Mouse (Mus musculus) hindbrain, embryonic 16.5 days (tissue): ENCODE measurements at regions not wholly inside any gene's neighbourhood (a gene's known extent, or its start where the extent isn't known, plus 50 kb on each side); places are given as distances from the start of the nearest gene placed in this dataset.

ENCODE experiments used
- ATAC-seq: fragments of 200-750 bp; cut with Nextera tagmentation; 2 replicates; pipeline ENCODE4 v1.8.0; 2017; ENCODE audit warnings: moderate TSS enrichment, moderate library complexity
- H3K27ac ChIP-seq: fragments of 300-500 bp; sonication (generic); 2 replicates; pipeline ENCODE4 v1.5.1; 2014; ENCODE audit warnings: low read depth, mild to moderate bottlenecking, control low read depth, low read length, moderate library complexity
- H3K27me3 ChIP-seq: fragments of 300-500 bp; sonication (generic); replicated peaks from 2 replicates; pipeline ENCODE4 v1.6.1; 2014; ENCODE audit warnings: low read length; ENCODE audit not compliant: control insufficient read depth, insufficient read depth
- H3K36me3 ChIP-seq: fragments of 300-500 bp; sonication (generic); 2 replicates; pipeline ENCODE4 v1.6.1; 2014; ENCODE audit warnings: mild to moderate bottlenecking, low read length, moderate library complexity, mixed read lengths; ENCODE audit not compliant: control insufficient read depth, insufficient read depth
- H3K4me1 ChIP-seq: fragments of 300-500 bp; sonication (generic); 2 replicates; pipeline ENCODE4 v1.6.1; 2014; ENCODE audit warnings: low read depth, low read length; ENCODE audit not compliant: control insufficient read depth, insufficient read depth
- H3K4me2 ChIP-seq: fragments of 300-500 bp; sonication (generic); 2 replicates; pipeline ENCODE4 v1.6.1; 2014; ENCODE audit warnings: mild to moderate bottlenecking, low read length, control low read depth, moderate library complexity
- H3K4me3 ChIP-seq: fragments of 300-500 bp; sonication (generic); 2 replicates; pipeline ENCODE4 v1.5.1; 2014; ENCODE audit warnings: mild to moderate bottlenecking, low read length, control low read depth, moderate library complexity
- H3K9ac ChIP-seq: fragments of 300-500 bp; sonication (generic); 2 replicates; pipeline ENCODE4 v1.6.1; 2014; ENCODE audit warnings: low read depth, mild to moderate bottlenecking, control low read depth, low read length, moderate library complexity
- H3K9me3 ChIP-seq: fragments of 300-500 bp; sonication (generic); 2 replicates; pipeline ENCODE4 v1.6.1; 2014; ENCODE audit warnings: mild to moderate bottlenecking, low read length, moderate library complexity; ENCODE audit not compliant: control insufficient read depth
- WGBS: fragments of 180-500 bp; shearing (Covaris S2); extraction: QIAGEN DNeasy Blood & Tissue Kit; methylation state at CpG from one replicate; pipeline ENCODE4 v1.1.7; 2014; 5-methylcytosine and 5-hydroxymethylcytosine counted together

- Histone ChIP-seq H3K4me3 (no peak overlapping the region), H3K4me1 (no peaks in the 10 kb centered on the region), H3K9ac (no peak overlapping the region), H3K36me3 (no peaks in the 10 kb centered on the region), H3K4me2 (no peak overlapping the region), H3K27me3 (no peaks in the 10 kb centered on the region), H3K27ac (no peak overlapping the region), H3K9me3 (no peaks in the 10 kb centered on the region)
- 86% methylated on average over 2 of the region's 2 CpGs for WGBS
- no peak for ATAC-seq
Measured at GRCm38 (mm10) chr10:115025950-115026349, 158.9 kb downstream of the Tph2 start.

- no peaks in the 10 kb centered on the region for H3K36me3 ChIP-seq
Measured at GRCm38 (mm10) chr10:115019443-115019842, 165.4 kb downstream of the Tph2 start.

GRCm38 (mm10) chr10:115013491-115014001 lies 171.3 kb downstream of the Tph2 start:
- Histone ChIP-seq H3K4me1 (peaks cover 3% of the 10 kb centered on the region; the same call in 1 of the 2 replicates), H3K4me3 (0 out of 2 replicates have a peak overlapping the region, but pooled peaks have one; percentile 1), H3K36me3 (no peaks in the 10 kb centered on the region), H3K9ac (no peak overlapping the region), H3K9me3 (no peaks in the 10 kb centered on the region), H3K27ac (peak overlapping the region; percentile 60), H3K4me2 (peak overlapping the region; percentile 46), H3K27me3 (no peaks in the 10 kb centered on the region)
- peak; percentile 77 for ATAC-seq
- 16% methylated on average over 11 of the region's 11 CpGs for WGBS

More at GRCm38 (mm10) chr10:115019443-115019842, 165.4 kb downstream of the Tph2 start:
- no peak overlapping the region for H3K4me3 ChIP-seq
- no peaks in the 10 kb centered on the region for H3K27me3 ChIP-seq
- peak; percentile 89 for ATAC-seq
- H3K27ac ChIP-seq: no peak overlapping the region
- H3K4me2 ChIP-seq: no peak overlapping the region
- WGBS: 57% methylated on average over 9 of the region's 9 CpGs
- no peaks in the 10 kb centered on the region for H3K4me1 ChIP-seq
- H3K9me3 ChIP-seq: no peaks in the 10 kb centered on the region
- H3K9ac ChIP-seq: no peak overlapping the region

GRCm38 (mm10) chr10:115012922-115013321 lies 171.9 kb downstream of the Tph2 start:
- no peak overlapping the region for H3K27ac ChIP-seq
- H3K9ac ChIP-seq: no peak overlapping the region
- ATAC-seq: peak; percentile 85

GRCm38 (mm10) chr10:115012316-115012715 lies 172.5 kb downstream of the Tph2 start:
- WGBS: 50% methylated on average over 7 of the region's 7 CpGs
- H3K9ac ChIP-seq: no peak overlapping the region
- no peak for ATAC-seq
- H3K9me3 ChIP-seq: no peaks in the 10 kb centered on the region
- no peak overlapping the region for H3K4me2 ChIP-seq
- no peak overlapping the region; the same call in 1 of the 2 replicates for H3K27ac ChIP-seq
- H3K4me3 ChIP-seq: no peak overlapping the region
- peaks cover 3% of the 10 kb centered on the region; the same call in 1 of the 2 replicates for H3K4me1 ChIP-seq
- no peaks in the 10 kb centered on the region for H3K36me3 ChIP-seq
- H3K27me3 ChIP-seq: no peaks in the 10 kb centered on the region

More at GRCm38 (mm10) chr10:115012922-115013321, 171.9 kb downstream of the Tph2 start:
- no peak overlapping the region for H3K4me3 ChIP-seq
- H3K27me3 ChIP-seq: no peaks in the 10 kb centered on the region
- peaks cover 3% of the 10 kb centered on the region; the same call in 1 of the 2 replicates for H3K4me1 ChIP-seq
- H3K36me3 ChIP-seq: no peaks in the 10 kb centered on the region
- peak overlapping the region; percentile 46; the same call in 1 of the 2 replicates for H3K4me2 ChIP-seq
- H3K9me3 ChIP-seq: no peaks in the 10 kb centered on the region
- 44% methylated on average over 6 of the region's 6 CpGs for WGBS

- H3K4me1 ChIP-seq: peaks cover 3% of the 10 kb centered on the region; the same call in 1 of the 2 replicates
- H3K9ac ChIP-seq: no peak overlapping the region
- no peaks in the 10 kb centered on the region for H3K36me3 ChIP-seq
- no peak overlapping the region for H3K4me2 ChIP-seq
- H3K9me3 ChIP-seq: no peaks in the 10 kb centered on the region
- no peak for ATAC-seq
- H3K27me3 ChIP-seq: no peaks in the 10 kb centered on the region
- no peak overlapping the region for H3K27ac ChIP-seq
- WGBS: 81% methylated on average over 3 of the region's 3 CpGs
- H3K4me3 ChIP-seq: no peak overlapping the region
Measured at GRCm38 (mm10) chr10:115011911-115012310, 172.9 kb downstream of the Tph2 start.

- H3K27ac ChIP-seq: no peak overlapping the region
- H3K36me3 ChIP-seq: no peaks in the 10 kb centered on the region
- H3K27me3 ChIP-seq: no peaks in the 10 kb centered on the region
- no peak overlapping the region for H3K4me3 ChIP-seq
- ATAC-seq: no peak
- WGBS: 76% methylated on average over 3 of the region's 3 CpGs
- H3K4me1 ChIP-seq: no peaks in the 10 kb centered on the region
- H3K9ac ChIP-seq: no peak overlapping the region
- H3K4me2 ChIP-seq: no peak overlapping the region
- H3K9me3 ChIP-seq: no peaks in the 10 kb centered on the region
Measured at GRCm38 (mm10) chr10:114996400-114996799, 188.4 kb downstream of the Tph2 start.

- Histone ChIP-seq H3K27ac (no peak overlapping the region), H3K9me3 (no peaks in the 10 kb centered on the region), H3K9ac (no peak overlapping the region), H3K36me3 (no peaks in the 10 kb centered on the region), H3K4me3 (no peak overlapping the region), H3K4me2 (no peak overlapping the region), H3K27me3 (no peaks in the 10 kb centered on the region), H3K4me1 (no peaks in the 10 kb centered on the region)
- ATAC-seq: no peak
- WGBS: 70% methylated on average over 3 of the region's 3 CpGs
Measured at GRCm38 (mm10) chr10:114995211-114995908, 189.5 kb downstream of the Tph2 start.

GRCm38 (mm10) chr10:114988453-114989226 lies 186.5 kb upstream of the Trhde start:
- no peak overlapping the region for H3K4me3 ChIP-seq
- no peaks in the 10 kb centered on the region for H3K36me3 ChIP-seq
- no peak overlapping the region for H3K9ac ChIP-seq
- H3K9me3 ChIP-seq: no peaks in the 10 kb centered on the region
- 94% methylated on average over 8 of the region's 8 CpGs for WGBS
- H3K4me1 ChIP-seq: no peaks in the 10 kb centered on the region
- no peak overlapping the region for H3K4me2 ChIP-seq
- no peaks in the 10 kb centered on the region for H3K27me3 ChIP-seq
- ATAC-seq: no peak
- no peak overlapping the region for H3K27ac ChIP-seq
